Mouse (Mus musculus) lung, postnatal 4 days (tissue): ENCODE results near the gene Spns3.

Experiments
- DNase-seq, 2 experiments: peaks; one replicate each; pipeline ENCODE4 v3.0.0; 2021

Spns3 gene

GRCm38 (mm10) chr11:72446311-72447105, 103.8 kb downstream of the Spns3 start:
- DNase-seq, result peak in 1 of 2 experiments; percentile 64
